Mouse (Mus musculus) kidney, embryonic 15.5 days (tissue): ENCODE measurements around the gene Ngrn. TPM values are rescaled to one million over a fixed set of nuclear protein-coding genes. Genes with fewer than 3 reads are reported as not detected.
A peak's percentile ranks its signal among the peaks of the same experiment; 100 is the strongest.

Experiments used
- ATAC-seq: fragments of 200-750 bp; cut with Nextera tagmentation; replicated peaks from 2 replicates; pipeline ENCODE4 v1.8.0; 2017; ENCODE audit warnings: moderate TSS enrichment; ENCODE audit not compliant: low FRiP score
- H3K27ac ChIP-seq: fragments of 300-500 bp; sonication (generic); 2 replicates; pipeline ENCODE4 v1.5.1; 2015; ENCODE audit warnings: mild to moderate bottlenecking, inconsistent platforms
- H3K27me3 ChIP-seq: fragments of 300-500 bp; sonication (generic); 2 replicates; pipeline ENCODE4 v1.6.1; 2015; ENCODE audit warnings: inconsistent platforms
- H3K36me3 ChIP-seq: fragments of 300-500 bp; sonication (generic); 2 replicates; pipeline ENCODE4 v1.6.1; 2015; ENCODE audit warnings: inconsistent platforms
- H3K4me1 ChIP-seq: fragments of 300-500 bp; sonication (generic); 2 replicates; pipeline ENCODE4 v1.6.1; 2015; ENCODE audit warnings: inconsistent platforms
- H3K4me2 ChIP-seq: fragments of 300-500 bp; sonication (generic); 2 replicates; pipeline ENCODE4 v1.6.1; 2015; ENCODE audit warnings: moderate library complexity, mild to moderate bottlenecking, inconsistent platforms
- H3K4me3 ChIP-seq: fragments of 300-500 bp; sonication (generic); replicated peaks from 2 replicates; pipeline ENCODE4 v1.5.1; 2015; ENCODE audit warnings: mild to moderate bottlenecking, inconsistent platforms
- H3K9ac ChIP-seq: fragments of 300-500 bp; sonication (generic); 2 replicates; pipeline ENCODE4 v1.6.1; 2015; ENCODE audit warnings: mild to moderate bottlenecking, inconsistent platforms
- H3K9me3 ChIP-seq: fragments of 300-500 bp; sonication (generic); replicated peaks from 2 replicates; pipeline ENCODE4 v1.6.1; 2016; ENCODE audit warnings: inconsistent platforms
- WGBS: fragments of 180-500 bp; shearing (Covaris S2); methylation state at CpG from one replicate; pipeline ENCODE4 v1.1.7; 2015; ENCODE audit warnings: mixed read lengths; 5-methylcytosine and 5-hydroxymethylcytosine counted together
- polyA plus RNA-seq: library from polyadenylated mRNA; unstranded; fragments of >200 nt; fragmentation: Nextera tagmentation; extraction: Ambion mirVana; gene quantifications from 2 replicates; pipeline ENCODE4 v1.2.1, GENCODE M21; 2015

Ngrn gene
- polyA plus RNA-seq, 1 experiment from 2014 or later, result 48.3 TPM

GRCm38 (mm10) chr7:80267764-80268163 is 6.7 kb downstream of the Ngrn start:
- no peaks in the 10 kb centered on the region for H3K27me3 ChIP-seq
- H3K4me1 ChIP-seq, result peaks cover 18% of the 10 kb centered on the region
- H3K9ac ChIP-seq, result no peak overlapping the region
- 88% methylated on average over 1 of the region's 1 CpGs for WGBS
- no peak for ATAC-seq
- no peak overlapping the region for H3K4me2 ChIP-seq
- no peak overlapping the region for H3K27ac ChIP-seq
- peaks cover 47% of the 10 kb centered on the region for H3K36me3 ChIP-seq
- no peaks in the 10 kb centered on the region for H3K9me3 ChIP-seq
- H3K4me3 ChIP-seq, result no peak overlapping the region

- peaks cover under 1% of the 10 kb centered on the region; the same call in 1 of the 2 replicates for H3K9me3 ChIP-seq
- peak within 1 kb of the TSS; percentile 64 for H3K4me3 ChIP-seq
- peak within 1 kb of the TSS; percentile 45 for H3K27ac ChIP-seq
- H3K36me3 ChIP-seq, result peaks cover 49% of the 10 kb centered on the region
- ATAC-seq, result peak; percentile 90
- H3K4me2 ChIP-seq, result peak within 1 kb of the TSS; percentile 81
- 4% methylated on average over 21 of the region's 21 CpGs for WGBS
- peak within 1 kb of the TSS; percentile 55 for H3K9ac ChIP-seq
- peaks cover 18% of the 10 kb centered on the region for H3K4me1 ChIP-seq
- no peaks in the 10 kb centered on the region for H3K27me3 ChIP-seq
These were observed 8.1 kb downstream of the Ngrn start, which contains the start of gene Vps33b for GRCm38 (mm10) chr7:80268897-80269750. TSS of gene Vps33b (plus strand) at chr7:80269649.

GRCm38 (mm10) chr7:80269751-80270255 is 8.8 kb downstream of the Ngrn start:
- Histone ChIP-seq H3K27ac (peak overlapping the region; percentile 45; the same call in 1 of the 2 replicates), H3K27me3 (no peaks in the 10 kb centered on the region), H3K36me3 (peaks cover 49% of the 10 kb centered on the region), H3K4me3 (peak overlapping the region; percentile 64), H3K4me1 (peaks cover 18% of the 10 kb centered on the region), H3K9me3 (peaks cover 7% of the 10 kb centered on the region), H3K9ac (peak overlapping the region; percentile 55), H3K4me2 (peak overlapping the region; percentile 81)
- ATAC-seq, result peak; percentile 77
- 1% methylated on average over 23 of the region's 23 CpGs for WGBS

- H3K9me3 ChIP-seq, result peaks cover 12% of the 10 kb centered on the region
- no peak overlapping the region for H3K4me2 ChIP-seq
- no peaks in the 10 kb centered on the region for H3K27me3 ChIP-seq
- peaks cover 16% of the 10 kb centered on the region for H3K4me1 ChIP-seq
- H3K4me3 ChIP-seq, result no peak overlapping the region
- H3K9ac ChIP-seq, result no peak overlapping the region
- 91% methylated on average over 2 of the region's 2 CpGs for WGBS
- peaks cover 57% of the 10 kb centered on the region for H3K36me3 ChIP-seq
- no peak for ATAC-seq
- no peak overlapping the region for H3K27ac ChIP-seq
These were observed 12.4 kb downstream of the Ngrn start for GRCm38 (mm10) chr7:80273456-80273855.

- no peak overlapping the region for H3K4me3 ChIP-seq
- 94% methylated on average over 4 of the region's 4 CpGs for WGBS
- no peak overlapping the region for H3K27ac ChIP-seq
- H3K4me1 ChIP-seq, result no peaks in the 10 kb centered on the region
- H3K9me3 ChIP-seq, result peaks cover 12% of the 10 kb centered on the region
- peaks cover 79% of the 10 kb centered on the region for H3K36me3 ChIP-seq
- no peak overlapping the region for H3K9ac ChIP-seq
- no peaks in the 10 kb centered on the region for H3K27me3 ChIP-seq
- no peak for ATAC-seq
- no peak overlapping the region for H3K4me2 ChIP-seq
These were observed 15.4 kb downstream of the Ngrn start for GRCm38 (mm10) chr7:80276374-80276773.

- Histone ChIP-seq H3K4me3 (no peak overlapping the region), H3K9ac (no peak overlapping the region), H3K9me3 (peaks cover 3% of the 10 kb centered on the region; the same call in 1 of the 2 replicates), H3K27me3 (no peaks in the 10 kb centered on the region), H3K4me2 (no peak overlapping the region), H3K27ac (no peak overlapping the region), H3K4me1 (no peaks in the 10 kb centered on the region), H3K36me3 (peaks cover 87% of the 10 kb centered on the region)
- WGBS, result 80% methylated on average over 10 of the region's 10 CpGs
- ATAC-seq, result no peak
These were observed 19.0 kb downstream of the Ngrn start for GRCm38 (mm10) chr7:80280032-80280431.

- no peak for ATAC-seq
- Histone ChIP-seq H3K4me2 (no peak overlapping the region), H3K27me3 (no peaks in the 10 kb centered on the region), H3K27ac (no peak overlapping the region), H3K36me3 (peaks cover 89% of the 10 kb centered on the region), H3K4me3 (no peak overlapping the region), H3K9ac (no peak overlapping the region), H3K9me3 (no peaks in the 10 kb centered on the region), H3K4me1 (no peaks in the 10 kb centered on the region)
- WGBS, result 88% methylated on average over 2 of the region's 2 CpGs
These were observed 20.0 kb downstream of the Ngrn start for GRCm38 (mm10) chr7:80280998-80281397.

GRCm38 (mm10) chr7:80281646-80282045 is 20.6 kb downstream of the Ngrn start:
- H3K4me2 ChIP-seq, result no peak overlapping the region
- no peaks in the 10 kb centered on the region for H3K4me1 ChIP-seq
- no peaks in the 10 kb centered on the region for H3K9me3 ChIP-seq
- ATAC-seq, result no peak
- H3K4me3 ChIP-seq, result no peak overlapping the region
- no peaks in the 10 kb centered on the region for H3K27me3 ChIP-seq
- 89% methylated on average over 3 of the region's 3 CpGs for WGBS
- no peak overlapping the region for H3K27ac ChIP-seq
- no peak overlapping the region for H3K9ac ChIP-seq
- H3K36me3 ChIP-seq, result peaks cover 89% of the 10 kb centered on the region

GRCm38 (mm10) chr7:80283226-80283918 is 22.4 kb downstream of the Ngrn start:
- 86% methylated on average over 3 of the region's 3 CpGs for WGBS
- H3K9me3 ChIP-seq, result no peaks in the 10 kb centered on the region
- no peaks in the 10 kb centered on the region for H3K4me1 ChIP-seq
- H3K4me2 ChIP-seq, result no peak overlapping the region
- H3K27ac ChIP-seq, result no peak overlapping the region
- peaks cover 89% of the 10 kb centered on the region for H3K36me3 ChIP-seq
- no peaks in the 10 kb centered on the region for H3K27me3 ChIP-seq
- no peak for ATAC-seq
- no peak overlapping the region for H3K9ac ChIP-seq
- H3K4me3 ChIP-seq, result no peak overlapping the region

GRCm38 (mm10) chr7:80284391-80284790 is 23.4 kb downstream of the Ngrn start:
- no peaks in the 10 kb centered on the region for H3K4me1 ChIP-seq
- H3K36me3 ChIP-seq, result peaks cover 85% of the 10 kb centered on the region
- 91% methylated on average over 5 of the region's 5 CpGs for WGBS

GRCm38 (mm10) chr7:80285725-80286124 is 24.7 kb downstream of the Ngrn start:
- no peaks in the 10 kb centered on the region for H3K4me1 ChIP-seq
- peaks cover 87% of the 10 kb centered on the region for H3K36me3 ChIP-seq
- H3K27me3 ChIP-seq, result no peaks in the 10 kb centered on the region
- 91% methylated on average over 6 of the region's 6 CpGs for WGBS
- no peak overlapping the region for H3K9ac ChIP-seq
- H3K9me3 ChIP-seq, result no peaks in the 10 kb centered on the region
- H3K4me3 ChIP-seq, result no peak overlapping the region
- no peak for ATAC-seq
- H3K27ac ChIP-seq, result no peak overlapping the region
- no peak overlapping the region for H3K4me2 ChIP-seq

More at GRCm38 (mm10) chr7:80284391-80284790, 23.4 kb downstream of the Ngrn start:
- Histone ChIP-seq H3K9me3 (no peaks in the 10 kb centered on the region), H3K4me3 (no peak overlapping the region), H3K27me3 (no peaks in the 10 kb centered on the region), H3K9ac (no peak overlapping the region), H3K27ac (no peak overlapping the region), H3K4me2 (no peak overlapping the region)
- no peak for ATAC-seq

GRCm38 (mm10) chr7:80287736-80288135 is 26.7 kb downstream of the Ngrn start:
- 76% methylated on average over 10 of the region's 10 CpGs for WGBS
- Histone ChIP-seq H3K9me3 (no peaks in the 10 kb centered on the region), H3K4me1 (no peaks in the 10 kb centered on the region), H3K9ac (no peak overlapping the region), H3K4me2 (no peak overlapping the region), H3K27me3 (no peaks in the 10 kb centered on the region), H3K27ac (no peak overlapping the region), H3K4me3 (no peak overlapping the region), H3K36me3 (peaks cover 77% of the 10 kb centered on the region)
- no peak for ATAC-seq
